Mouse (Mus musculus) T-cell, adult 2 months (primary cell): ENCODE results near the gene Cdc25b.
A peak's percentile ranks its signal among the peaks of the same experiment; 100 is the strongest.
"Not testable (repeated sequence)": the region's sequence is repeated elsewhere in the genome, so short reads cannot be mapped to it uniquely, and the experiment has no call there.

Experiments used
- DNase-seq: peaks from one replicate; pipeline ENCODE4 v3.0.0; 2022; ENCODE audit warnings: low spot score

Cdc25b gene

DNA sequence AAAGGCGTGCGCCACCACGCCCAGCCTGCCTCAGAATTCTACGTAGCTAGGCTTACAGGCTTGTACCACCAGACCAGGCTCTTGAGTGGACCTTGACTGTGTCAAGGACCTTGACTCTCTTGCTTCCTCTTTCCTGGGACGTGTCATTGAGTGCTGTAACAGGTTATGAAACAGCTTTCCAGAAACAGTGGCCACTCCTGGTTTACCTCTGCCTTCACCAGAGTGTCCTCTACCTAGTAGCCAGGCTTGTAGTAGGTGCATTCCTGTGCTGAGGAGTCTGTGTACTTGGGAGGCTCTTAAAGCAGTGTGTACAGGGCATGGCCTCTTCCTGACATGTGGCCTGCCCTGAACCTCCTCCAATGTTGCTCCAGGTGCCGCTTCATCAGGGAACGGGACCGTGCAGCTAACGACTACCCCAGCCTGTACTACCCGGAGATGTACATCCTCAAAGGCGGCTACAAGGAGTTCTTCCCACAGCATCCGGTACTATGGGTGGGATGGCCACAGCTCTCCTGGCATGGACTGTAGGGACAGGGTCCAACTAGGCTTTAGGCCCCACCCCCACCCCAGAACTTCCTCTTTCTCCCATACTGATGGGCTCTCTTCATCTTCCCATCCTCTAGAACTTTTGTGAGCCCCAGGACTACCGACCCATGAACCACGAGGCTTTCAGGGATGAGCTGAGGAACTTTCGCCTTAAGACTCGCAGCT is 10.0 kb downstream of the Cdc25b start:
- no peak for DNase-seq

DNA sequence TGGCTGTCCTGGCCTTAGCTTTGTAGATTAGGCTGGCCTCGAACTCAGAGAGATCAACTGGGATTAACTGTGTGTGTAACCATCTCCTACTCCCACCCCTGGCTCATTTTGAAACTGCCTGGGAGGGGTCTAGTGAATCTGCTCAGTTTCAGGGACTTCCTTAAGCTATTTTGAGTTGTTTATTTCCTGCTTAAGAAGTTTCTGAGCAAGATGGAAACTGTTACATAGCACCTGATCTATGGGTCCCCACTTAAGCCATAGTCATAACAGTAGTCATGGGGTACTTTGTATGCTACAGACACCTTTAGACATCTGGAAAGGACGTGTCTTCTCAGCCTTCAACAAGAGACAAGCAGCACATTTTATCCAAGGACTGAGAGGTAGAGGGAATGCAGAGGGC is 14.0 kb downstream of the Cdc25b start:
- DNase-seq, result no peak

DNA sequence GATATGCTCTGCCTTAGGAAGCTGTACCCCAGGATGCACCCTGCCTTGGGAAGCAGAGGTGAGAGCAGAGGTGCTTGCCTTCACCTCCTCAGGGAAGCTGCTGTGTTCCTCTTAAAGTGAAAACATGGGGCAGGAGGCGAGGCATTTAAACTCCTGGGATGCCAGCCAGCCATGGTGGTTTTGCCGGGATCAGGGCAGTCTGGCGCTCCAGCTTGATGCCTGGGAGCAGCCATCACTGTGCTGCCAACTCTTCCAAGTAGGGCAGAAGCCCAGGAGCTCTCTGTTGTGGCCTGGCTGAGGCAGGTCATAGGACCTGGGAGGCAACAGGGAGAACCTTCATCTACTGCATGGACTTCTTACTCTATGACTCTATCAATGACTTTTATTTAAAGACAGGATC is 14.5 kb downstream of the Cdc25b start:
- DNase-seq, result no peak

DNA sequence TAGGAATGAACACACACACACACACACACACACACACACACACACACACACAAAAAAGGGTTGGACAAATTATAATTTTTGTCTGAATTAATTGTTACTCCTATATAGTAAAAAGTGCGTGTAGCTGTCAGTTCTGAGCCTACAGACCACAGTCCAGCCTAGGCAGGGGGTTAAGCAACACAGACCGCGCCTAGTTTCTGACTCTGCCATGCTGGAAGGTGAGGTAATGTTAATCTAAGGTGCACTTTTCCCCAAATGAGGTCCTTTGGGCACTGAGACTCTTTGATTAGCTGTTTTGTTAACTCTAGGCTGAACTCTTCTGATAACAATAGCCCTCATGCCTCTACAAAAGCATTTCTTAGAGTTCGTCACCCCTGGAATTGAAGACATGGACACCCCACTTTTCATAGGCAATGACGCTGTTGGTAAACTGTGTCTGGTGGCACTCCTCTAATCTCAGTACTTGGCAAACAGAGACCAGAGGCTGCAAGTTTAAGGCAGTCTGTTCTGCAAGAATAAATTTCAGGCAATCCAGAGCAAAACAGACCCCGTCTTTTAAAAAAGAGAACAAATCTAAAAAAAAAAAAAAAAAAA is 17.2 kb downstream of the Cdc25b start:
- no peak for DNase-seq

DNA sequence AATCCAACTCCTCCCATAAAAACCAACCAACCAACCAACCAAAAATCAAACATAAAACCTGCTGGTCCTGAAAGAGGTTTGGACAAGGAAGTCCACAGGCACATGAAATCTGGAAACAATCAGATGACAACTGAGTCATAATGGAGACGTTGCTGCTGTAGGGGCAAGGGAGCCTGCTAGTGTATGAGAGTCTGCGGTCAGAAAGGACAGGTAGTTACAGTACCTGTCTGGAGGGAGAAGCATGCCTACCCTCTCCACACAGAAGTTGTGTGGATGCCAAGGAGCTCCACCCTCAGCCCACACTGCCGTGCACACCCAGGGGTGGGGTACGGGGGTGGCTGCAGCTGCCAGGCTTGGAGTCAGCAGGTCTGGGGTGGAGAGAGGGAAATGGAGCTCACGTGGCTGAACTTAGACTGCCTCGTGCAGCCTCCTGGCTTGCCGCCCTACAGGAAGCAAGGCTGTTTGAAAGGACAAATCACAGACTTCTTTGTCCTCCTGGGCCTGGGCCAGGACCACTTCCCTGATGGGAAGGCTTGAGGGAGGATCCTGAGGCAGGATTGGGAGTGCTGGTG is 17.7 kb downstream of the Cdc25b start:
- DNase-seq, result no peak

DNA sequence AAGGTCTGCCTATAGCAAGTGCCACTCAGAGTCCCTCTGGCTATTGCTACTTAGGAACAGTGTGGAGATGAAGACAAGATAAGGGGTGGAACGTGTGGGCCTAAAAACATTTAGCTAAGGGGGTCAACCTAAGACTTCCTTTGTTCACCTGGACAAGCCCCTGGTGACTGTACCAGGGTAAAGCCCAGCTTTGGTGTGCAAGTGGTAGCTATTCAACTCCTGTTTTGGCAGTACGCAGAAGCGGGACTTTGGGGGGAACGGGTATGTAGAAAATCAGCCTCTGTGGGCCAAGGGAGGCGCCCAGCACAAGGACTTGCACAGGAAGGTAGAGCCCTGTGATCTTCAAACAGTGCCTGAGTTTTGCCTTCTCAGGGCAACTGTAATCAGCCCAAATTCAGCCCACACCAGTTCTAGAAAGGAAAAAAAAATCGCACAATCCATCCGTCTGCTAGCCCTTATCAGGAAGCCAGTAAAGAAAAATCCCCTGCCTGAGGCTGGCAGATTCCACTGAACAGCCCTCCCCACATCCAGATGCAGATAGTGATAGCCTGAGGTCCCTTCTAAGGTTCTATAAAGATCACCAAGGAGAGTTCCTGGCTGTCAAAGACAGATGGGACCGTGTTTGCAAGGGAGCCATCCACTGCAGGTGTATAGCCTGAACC is 18.9 kb downstream of the Cdc25b start:
- no peak for DNase-seq

DNA sequence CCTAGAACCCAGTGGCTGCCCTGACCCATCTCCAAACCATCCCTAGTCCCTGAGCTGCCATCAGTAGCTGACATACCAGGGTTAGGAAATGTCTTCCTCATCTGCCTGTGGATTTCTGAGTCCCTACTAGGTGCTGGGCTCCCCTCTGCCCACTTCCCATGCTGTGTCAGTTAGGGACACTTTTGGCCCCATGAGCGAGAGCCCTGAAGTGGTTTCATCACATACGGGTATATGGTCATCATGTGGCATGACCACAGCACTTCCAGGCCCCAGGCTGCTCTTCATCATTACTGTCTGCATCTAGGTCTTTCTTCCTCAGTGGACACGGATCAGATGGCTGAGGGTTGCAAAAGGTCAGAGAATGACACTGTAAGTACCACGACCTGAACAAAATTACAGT is 20.0 kb downstream of the Cdc25b start, which contains the start of gene Ap5s1:
Gene Ap5s1, plus strand, starts transcription at position 301 of the 400 bp plus-strand sequence.
- DNase-seq, result no peak

DNA sequence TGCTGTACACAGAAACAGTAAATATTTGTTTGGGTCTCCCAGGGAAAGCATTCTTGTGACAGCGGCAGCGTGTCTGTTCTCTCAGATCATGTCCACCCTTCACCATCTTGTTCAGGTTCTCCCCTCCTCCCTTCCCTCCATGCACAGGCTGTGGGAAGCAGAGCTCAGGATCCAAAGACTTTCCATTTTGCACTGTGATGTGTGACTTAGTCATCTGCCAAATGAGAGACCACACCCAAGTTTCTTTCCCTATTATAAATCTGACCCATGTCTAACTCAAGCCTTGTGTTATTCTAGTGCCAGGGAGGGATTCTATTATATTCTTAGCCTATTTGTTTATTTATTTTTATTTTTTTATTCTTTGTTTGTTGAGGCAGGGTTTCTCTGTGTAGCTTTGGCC is 21.6 kb downstream of the Cdc25b start:
- no peak for DNase-seq

DNA sequence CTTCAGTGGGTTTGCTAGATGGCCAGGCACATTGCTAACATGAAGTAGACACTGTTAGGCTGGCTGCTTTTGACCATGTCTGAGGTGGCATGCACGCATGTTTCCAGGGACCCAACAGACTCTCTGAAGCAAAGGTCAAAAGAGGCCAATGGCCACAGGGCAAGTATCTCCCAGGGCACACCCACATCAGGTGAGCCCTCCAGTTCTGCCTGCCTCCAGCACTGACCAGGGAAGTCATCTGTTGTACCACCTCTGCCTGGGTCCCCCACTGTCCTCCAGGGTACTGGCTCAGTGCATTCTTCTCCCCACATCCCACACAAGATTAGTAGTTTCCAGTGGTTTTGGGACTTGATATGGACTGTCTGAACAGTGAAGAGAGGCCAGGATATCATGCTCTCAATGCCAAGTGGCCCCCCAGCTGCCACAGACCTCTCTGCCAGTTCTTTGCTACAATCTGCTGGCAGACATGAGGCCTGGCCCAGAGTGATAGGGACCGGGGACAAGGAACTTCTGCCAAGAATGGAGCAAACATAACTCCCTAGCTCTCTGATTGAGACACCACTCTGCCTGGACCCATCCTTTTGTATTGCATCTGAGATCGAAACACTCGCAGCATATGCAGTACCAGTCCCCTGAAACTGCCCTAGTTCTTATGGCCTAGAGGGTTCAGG is 22.5 kb downstream of the Cdc25b start:
- no peak for DNase-seq

DNA sequence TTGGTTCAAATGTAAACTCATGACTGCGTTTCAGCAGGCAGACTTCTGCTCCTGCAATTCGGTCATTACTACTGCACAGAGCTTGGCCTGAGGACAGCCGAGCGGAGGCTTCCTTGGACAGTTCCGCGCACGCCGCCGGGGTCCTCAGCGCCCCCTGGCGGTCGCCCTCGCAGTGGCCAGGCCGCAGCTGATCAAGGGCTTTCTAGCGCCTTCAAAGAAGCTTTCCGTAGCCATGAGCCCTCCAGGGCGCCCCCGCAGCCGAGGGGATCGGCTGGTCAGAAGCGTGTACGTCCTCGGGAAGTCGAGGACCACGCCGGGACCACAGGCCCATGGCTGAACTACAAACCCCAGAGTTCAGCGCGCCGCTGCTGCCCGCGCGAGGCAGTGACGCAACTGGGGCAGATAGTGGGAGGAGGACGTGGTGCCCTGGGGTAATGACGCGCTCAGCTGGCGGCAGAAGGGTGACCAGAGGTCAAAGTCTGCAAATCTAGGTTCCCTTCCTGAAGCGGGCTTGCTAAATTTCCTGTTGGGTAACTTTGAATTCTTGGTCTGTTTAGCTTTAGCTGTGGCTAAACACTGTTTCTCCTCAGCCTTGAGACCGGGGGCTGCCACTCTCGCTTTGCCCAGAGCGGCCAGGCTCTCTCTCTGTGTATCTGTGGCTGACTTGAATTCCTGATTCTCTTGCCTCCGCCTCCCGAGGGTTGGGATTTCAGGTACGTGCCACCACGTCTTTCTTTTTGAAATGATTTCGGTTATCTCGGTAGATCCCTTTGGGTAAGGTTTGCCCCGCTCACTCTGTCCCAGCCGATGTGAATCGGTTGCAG is 23.4 kb downstream of the Cdc25b start:
- peak; percentile 87 for DNase-seq

DNA sequence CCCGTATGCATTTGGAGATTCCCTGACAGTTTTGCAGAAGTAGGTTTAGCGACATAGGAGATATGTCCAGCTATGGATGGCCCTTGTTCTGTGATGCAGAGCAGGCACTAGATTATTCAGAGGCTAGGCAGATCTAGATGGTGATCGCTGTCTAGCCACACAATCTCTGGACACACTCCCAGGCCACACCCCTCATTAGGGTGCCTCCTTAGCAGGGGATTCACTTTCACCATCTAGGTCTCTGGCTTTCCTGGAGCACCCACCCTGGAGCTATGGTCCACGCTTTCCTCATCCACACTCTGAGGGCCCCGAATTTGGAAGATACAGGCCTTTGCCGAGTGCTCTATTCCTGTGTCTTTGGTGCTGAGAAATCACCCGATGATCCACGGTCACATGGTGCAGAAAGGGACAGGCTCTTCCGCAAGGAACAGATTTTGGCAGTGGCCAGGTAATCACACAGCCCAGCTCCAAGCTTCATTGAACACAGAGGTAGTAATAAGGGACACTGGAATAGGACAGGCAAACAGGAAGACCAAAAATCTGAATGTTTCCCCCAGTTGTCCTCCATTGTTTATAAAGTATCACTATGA is 24.4 kb downstream of the Cdc25b start:
- no peak for DNase-seq

DNA sequence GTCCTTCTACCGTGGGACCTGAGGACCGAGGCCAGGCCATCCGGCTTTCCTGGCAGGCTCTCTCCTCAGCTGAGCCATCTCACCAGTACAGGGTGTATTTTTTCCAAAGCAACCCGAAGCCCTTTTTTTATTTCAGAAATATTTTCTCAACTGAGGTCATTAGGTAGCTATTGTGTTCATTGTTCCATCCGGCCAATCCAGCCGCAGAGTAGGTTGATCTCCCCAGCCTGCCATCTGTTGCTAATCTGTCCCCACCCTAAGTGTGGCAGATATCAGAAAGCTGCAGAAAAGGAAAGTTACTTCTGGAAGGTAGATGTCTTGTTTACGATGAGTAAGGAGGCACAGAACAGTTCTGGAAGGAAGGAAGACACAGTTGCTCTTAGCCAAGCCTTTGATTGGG is 27.0 kb downstream of the Cdc25b start:
- no peak for DNase-seq

DNA sequence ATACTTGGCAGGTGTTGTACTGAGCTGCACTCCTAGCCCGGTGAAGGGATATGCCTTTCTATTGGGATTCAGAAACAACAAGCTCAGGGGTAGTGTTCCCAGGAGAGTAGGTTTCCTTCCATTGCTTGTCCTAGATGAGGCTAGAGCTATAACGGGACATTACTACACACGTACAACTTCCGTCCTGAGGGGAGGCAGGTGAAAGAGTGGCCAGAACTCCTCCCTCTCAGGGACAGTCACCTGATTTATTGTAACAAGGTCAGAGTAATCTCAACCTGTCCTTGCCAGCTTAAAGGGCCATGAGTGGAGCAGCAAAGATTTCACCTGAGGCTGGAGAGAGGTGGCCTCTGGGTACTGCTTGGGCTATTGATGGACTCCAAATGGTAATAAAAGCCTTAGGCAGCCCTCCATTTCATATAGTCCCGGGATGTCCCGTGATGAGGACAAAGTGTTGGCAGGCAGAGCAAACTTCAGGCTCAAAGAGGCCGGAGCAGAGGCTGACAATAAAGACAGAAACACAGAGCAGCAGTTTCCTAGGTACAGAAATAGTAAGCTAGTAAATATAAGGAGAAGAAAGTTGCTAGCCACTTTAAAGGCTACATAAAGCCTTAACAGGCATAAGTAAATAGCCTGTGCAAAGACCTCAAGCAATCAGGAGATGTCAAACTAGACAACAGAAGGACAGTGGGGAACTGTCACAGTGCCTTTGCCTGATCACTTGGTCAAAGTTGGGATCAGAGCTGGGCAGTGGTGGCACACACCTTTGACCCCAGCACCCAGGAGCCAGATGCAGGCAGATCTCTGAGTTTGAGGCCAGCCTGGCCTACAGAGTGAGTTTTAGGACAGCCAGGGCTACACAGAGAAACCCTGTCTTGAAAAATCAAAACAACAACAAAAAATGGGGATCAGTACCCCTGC is 29.5 kb downstream of the Cdc25b start:
- DNase-seq, result no peak

DNA sequence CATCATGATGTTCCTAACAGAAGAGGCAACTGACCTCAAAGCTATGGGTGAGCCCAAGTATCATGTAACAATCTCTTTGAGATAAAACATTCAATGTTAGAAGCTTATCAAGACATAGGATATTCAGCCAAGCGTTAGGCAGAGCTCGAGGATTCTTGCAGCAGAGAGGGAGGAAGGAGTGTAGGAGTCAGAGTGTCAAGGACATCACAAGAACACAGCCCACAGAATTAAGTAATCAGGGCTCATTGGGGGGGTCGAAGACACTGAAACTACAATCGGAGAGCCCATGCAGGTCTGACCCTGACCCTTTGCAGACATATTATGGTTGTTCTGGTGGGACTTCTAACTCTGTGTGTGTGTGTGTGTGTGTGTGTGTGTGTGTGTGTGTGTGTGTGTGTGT is 33.3 kb downstream of the Cdc25b start:
- DNase-seq, result no peak

DNA sequence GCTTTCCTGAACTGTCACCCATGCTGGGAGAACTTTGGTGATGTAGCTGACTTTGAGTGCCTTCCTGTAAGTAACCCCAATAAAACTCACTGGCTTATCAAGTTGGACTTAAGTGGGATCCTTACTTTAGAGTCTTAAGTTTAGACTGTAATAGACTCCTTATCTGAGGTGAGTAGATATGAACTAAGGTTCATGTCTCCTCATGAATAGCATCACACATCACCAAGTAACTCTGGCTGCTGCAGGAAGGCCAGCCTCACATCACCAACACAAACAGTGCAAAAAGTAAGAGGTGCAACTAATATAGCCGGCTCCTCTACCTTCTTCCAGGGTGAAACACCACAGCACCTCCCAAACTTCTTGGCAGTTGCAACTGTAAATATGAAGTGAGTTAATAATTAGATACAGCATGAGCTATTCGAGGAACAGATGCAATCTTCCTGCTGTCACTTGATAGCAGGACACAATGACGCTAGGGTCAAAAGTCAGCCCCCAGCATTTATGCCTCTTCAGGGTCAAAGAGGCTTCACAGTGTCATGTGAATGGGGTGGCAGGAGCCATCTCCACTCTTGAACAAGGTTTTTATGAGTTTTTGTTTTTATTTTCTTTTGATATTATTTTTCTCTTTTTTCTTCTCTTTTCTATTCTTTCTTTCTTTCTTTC is 35.2 kb downstream of the Cdc25b start:
- no peak for DNase-seq

DNA sequence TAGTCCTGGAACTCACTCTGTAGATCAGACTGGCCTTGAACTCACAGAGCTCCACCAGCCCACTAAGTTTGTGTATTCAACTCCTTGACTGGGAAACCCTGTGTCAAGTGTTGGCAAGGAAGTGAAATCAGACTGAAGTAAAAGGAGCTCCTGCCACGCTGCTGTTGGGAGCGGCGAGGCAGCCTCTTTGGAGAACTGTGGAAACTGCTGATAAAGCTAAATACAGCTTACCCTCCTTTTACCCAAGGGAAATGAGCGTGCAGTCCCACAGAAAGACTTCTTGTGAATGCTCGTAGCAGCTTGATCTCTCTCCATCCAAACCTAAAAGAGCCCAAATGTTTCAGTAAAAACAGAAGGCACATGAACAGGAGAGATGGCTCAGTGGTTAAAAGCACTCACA is 35.8 kb downstream of the Cdc25b start:
- DNase-seq, result no peak

DNA sequence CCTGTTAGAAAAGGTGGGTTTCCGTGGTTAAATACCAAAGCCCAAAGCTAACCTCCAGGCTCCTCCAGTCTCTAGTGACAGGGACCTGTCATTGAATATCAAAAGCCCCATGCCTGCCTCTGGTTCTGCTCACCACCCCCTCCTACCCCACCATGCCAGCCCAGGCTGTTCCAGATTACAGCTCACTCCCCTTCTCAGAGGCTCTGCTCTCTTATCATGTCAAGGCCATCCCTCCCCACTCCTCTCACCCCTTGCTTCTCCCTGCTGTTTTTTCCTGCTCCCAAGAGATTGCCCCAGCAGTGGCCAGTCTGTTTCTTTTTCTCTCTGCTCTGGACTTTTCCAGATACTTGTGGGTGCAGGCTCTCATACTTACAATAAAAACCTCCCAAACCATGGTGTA is 36.8 kb downstream of the Cdc25b start:
- DNase-seq, result no peak

DNA sequence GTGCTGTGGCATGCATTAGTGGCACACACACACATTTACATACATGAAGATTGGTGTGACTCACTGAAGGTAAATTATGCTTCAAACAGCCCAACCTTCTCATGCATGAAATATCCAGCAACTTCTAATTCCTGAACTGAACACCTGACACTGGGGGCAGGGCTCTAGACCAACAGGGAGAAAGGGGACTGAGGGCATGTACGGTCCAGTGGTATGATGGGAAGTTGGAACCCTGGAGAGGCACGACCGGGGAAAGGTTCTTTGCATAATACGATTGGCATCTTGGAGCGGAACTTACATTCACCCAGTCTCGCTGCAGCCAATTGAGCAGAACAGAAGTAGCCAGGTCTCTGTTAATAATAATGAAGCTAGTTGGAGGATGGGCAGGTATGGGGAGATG is 38.4 kb downstream of the Cdc25b start:
- no peak for DNase-seq

DNA sequence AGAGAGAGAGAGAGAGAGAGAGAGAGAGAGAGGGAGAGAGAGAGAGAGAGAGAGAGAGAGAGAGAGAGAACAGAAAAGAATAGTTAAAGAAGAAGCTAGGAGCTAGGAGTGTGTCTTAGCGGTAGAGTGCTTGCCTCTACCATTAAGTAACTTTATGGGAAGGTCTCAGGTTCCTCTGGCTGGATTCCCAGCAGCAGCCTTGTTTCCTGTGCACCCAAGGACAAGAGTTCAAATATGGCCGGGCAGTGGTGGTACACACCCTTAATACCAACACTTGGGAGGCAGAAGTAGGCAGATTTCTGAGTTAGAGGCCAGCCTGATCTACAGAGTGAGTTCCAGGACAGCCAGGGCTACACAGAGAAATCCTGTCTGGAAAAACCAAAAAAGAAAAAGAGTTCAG is 39.9 kb downstream of the Cdc25b start:
- not testable (repeated sequence) for DNase-seq

DNA sequence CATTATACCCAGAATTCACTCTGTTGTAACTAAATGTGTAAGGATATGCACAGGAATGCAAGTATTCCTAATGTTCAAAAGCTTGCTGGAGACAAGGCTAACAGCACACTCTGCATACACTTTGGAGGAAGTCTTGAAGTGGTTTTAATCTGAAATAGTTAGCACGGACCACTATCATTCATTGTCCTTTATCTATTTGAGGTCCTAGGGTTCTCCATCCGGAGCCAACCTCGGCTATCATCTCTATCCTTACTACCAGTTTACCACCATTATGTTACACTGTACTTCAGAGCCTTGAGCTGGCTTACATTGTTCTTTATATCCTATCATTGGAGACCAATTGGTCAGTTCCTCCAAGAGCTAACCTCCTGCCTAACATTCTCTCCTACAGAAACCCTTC is 40.5 kb downstream of the Cdc25b start:
- DNase-seq, result no peak
